Mouse (Mus musculus) left cerebral cortex, adult 9 months (tissue): ENCODE measurements at regions not wholly inside any gene's neighbourhood (a gene's known extent, or its start where the extent isn't known, plus 50 kb on each side); places are given as distances from the start of the nearest gene placed in this dataset.

Experiments
- DNase-seq, 2 experiments: peaks; one replicate each; pipeline ENCODE4 v3.0.0; 2022; ENCODE audit warnings: low spot score in 2 of 2

DNA sequence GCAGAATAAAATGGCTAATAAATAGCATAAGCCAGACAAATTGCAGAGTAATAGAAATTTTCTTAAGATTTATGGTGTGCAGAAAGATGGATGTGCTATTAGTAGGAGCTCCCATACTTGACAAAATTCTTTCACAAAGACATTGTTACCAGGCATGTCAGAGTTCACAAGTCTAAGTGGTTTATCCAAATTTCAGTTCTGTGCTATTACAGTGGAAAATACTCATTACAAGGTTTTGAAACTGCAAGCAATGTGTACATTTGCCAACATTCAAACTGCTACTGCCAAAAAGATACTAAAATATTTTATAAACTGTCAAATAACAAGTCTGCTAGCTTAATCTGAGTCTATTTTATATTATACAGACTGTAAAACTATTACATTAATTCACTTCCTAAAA is 1550.2 kb upstream of the Acvr2a start:
- DNase-seq, result no peak

DNA sequence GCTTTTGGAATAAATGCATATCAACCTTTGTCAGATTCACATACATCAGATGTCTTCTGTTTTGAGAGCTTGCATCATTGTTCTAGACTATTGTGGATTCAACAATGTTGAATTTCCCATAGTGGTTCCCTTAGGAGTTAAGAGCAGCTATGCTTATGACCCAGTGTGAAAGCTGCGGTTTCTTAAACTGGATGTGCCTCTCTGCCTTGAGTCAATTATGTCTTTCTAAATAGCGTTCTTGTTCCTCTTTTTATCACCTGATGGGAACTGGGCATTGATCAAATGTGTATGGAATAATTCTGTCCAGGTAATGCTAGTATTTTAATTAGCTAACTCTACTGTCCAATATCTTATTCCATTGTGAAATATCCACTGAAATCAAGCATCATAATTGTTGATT is 1548.0 kb upstream of the Acvr2a start:
- no peak for DNase-seq

DNA sequence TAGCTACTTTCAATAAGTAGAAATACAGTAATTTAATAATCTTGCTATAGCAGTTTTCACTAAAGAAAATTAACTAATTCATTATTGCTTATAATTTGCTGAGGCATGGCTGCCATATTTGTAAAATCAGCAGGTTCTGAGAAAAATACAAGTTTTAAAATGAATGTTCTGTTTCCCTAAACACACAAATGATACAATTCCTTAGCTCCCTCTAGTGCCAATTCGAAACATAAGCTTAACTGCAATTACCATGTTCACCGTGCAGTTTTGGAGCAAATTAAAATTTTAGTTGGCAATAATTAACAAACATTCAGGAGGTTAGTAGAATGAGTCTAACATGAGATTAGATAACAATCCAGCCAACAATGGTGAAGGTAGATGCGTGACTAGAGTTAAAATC is 1518.4 kb upstream of the Acvr2a start:
- peak in 1 of 2 experiments; percentile 2 for DNase-seq

DNA sequence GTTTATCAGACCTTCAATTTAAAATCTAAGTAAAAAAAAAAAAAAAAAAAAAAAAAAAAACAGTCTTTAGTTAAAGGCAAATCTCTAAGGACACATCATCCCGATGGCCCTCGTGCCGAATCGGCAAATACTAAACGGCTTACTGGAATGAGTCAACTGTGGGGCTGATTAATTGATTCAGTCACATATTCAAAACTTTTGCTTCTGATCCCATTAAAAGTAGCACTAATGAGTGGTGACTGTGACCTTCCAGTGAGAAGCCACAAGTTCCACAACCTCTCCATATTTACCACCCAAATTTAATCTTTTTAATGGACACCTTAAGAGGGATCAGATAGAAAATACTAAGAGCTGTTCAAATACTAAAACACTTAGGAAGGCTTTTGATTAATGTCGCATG is 1511.9 kb upstream of the Acvr2a start:
- DNase-seq, result no peak

DNA sequence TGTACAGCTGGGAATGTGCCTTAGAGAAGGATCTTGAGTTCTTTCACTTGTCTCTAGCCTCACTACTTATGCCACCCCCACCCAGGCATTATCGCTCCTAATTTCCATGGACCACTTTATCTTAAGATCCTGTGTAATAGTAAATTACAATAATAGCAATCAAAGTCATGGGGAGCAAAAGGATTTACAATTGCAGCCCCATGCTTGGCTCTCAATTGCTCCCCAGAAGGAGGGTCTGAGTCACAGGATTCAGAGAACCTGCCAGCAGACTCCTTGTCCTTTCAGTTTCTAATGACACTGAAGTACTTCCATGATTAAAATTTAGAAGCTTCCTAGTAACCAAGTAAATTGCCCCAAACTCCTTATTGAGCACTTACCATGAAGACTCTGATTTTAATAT is 1483.3 kb upstream of the Acvr2a start:
- no peak for DNase-seq

DNA sequence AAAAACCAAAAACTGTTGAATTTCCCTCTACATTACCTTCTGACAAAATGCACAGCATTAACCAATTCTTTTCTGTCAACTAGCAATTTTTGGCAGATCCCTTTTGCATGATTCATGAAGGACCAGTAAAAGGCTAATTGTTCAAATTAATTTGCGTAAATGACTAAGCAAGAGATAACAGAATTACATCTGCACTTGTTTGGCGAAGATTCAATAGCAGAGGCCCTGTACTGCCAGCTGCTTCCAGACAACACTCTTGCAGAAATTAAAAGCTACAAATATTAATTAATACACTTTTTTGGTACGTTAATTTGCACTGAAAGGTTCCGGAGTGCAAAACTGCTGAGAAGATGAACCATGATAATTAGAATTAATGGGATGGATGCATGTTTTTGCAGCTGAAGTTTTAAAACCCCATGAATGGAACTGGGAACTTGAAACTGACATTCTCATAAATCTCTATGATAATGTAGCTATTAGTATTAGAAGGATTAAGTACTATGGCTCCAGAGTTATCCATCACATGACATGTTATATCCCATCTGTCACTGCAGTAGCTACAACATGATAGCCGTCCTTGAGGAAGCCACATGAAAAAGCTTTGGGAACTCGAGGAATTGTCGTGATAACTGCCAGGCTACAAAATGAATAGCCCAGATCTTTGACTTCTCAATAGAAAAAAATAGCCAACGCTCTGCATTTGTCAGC is 1479.3 kb upstream of the Acvr2a start:
- no peak for DNase-seq

DNA sequence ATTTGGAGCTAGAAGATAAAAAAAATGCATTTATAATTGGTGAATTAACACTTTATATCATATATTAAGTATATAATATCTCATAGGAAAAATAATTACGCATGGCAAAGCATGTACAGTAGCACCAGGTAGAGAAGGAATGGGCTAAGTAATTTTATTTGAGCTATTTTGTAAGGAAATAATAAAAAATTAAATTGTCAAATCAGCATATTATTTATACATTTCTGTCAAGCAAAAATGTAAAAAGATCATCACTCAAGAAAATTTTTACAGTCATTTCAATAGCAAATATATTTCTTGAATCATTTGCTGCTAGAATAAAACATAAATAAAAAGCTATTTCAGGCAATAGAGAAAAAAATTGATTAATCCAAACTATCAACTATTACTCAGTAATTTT is 1450.4 kb upstream of the Acvr2a start:
- no peak for DNase-seq

DNA sequence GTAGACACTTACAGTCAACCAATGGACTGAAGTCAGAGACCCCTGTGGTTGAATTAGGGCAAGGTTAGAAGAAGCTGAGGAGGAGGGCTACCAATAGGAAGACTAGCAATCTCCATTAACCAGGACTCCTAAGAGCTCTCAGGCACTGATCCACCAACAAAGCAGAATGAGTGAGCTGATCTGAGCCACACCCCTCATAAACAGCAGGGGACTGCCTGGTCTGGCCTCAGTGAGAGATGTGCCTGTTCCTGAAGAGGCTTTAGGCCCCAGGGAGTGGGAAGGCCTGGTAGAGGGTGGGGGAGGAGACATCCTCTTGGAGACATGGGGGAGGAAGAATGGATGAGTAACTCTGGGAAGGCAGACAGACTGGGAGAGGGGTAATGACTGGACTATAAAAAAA is 1445.6 kb upstream of the Acvr2a start:
- no peak for DNase-seq
